Mouse (Mus musculus) ES-Bruce4 (cell line): ENCODE results near the gene Gspt1. TPM values are rescaled to one million over a fixed set of nuclear protein-coding genes. Genes with fewer than 3 reads are reported as not detected.

Experiments
- H3K27ac ChIP-seq: 2 replicates; pipeline ENCODE4 v1.5.1; 2012; ENCODE audit warnings: low read length, inconsistent platforms; ENCODE audit not compliant: insufficient read depth
- H3K27me3 ChIP-seq: 2 replicates; pipeline ENCODE4 v1.6.1; 2012; ENCODE audit warnings: mild to moderate bottlenecking, low read length, inconsistent platforms; ENCODE audit not compliant: control insufficient read depth, poor library complexity, insufficient read depth, severe bottlenecking
- H3K36me3 ChIP-seq: 2 replicates; pipeline ENCODE4 v1.6.1; 2012; ENCODE audit warnings: inconsistent platforms, mild to moderate bottlenecking, low read length, moderate library complexity; ENCODE audit not compliant: control insufficient read depth, poor library complexity, insufficient read depth, severe bottlenecking
- H3K4me1 ChIP-seq: one replicate; pipeline ENCODE4 v1.8.1; 2011; ENCODE audit warnings: low read length; ENCODE audit not compliant: control insufficient read depth, insufficient read depth
- H3K4me3 ChIP-seq: 2 replicates; pipeline ENCODE4 v1.5.1; 2011; ENCODE audit warnings: low read depth, mild to moderate bottlenecking, low read length
- H3K9ac ChIP-seq: 2 replicates; pipeline ENCODE4 v1.6.1; 2012; ENCODE audit warnings: low read depth, mild to moderate bottlenecking, inconsistent platforms; ENCODE audit not compliant: poor library complexity, severe bottlenecking
- H3K9me3 ChIP-seq: replicated peaks from 2 replicates; pipeline ENCODE4 v1.6.1; 2012; ENCODE audit warnings: mild to moderate bottlenecking, low read length, inconsistent platforms; ENCODE audit not compliant: control insufficient read depth, poor library complexity, insufficient read depth, severe bottlenecking
- CTCF ChIP-seq: IDR thresholded peaks from one replicate; pipeline ENCODE4 v1.8.1; 2011; ENCODE audit warnings: low read depth, low read length
- EP300 ChIP-seq: IDR thresholded peaks from 2 replicates; pipeline ENCODE4 v1.6.1; 2011; ENCODE audit warnings: low read depth, low read length; ENCODE audit not compliant: insufficient read depth
- POLR2A ChIP-seq: IDR thresholded peaks from one replicate; pipeline ENCODE4 v1.8.1; 2011; ENCODE audit warnings: low read length; ENCODE audit not compliant: insufficient read depth
- polyA plus RNA-seq: library from polyadenylated mRNA; stranded (reverse); fragments of >200 nt; gene quantifications from 2 replicates; pipeline ENCODE4 v1.2.4, GENCODE M21; 2011; ENCODE audit warnings: low read depth; ENCODE audit not compliant: missing spikeins, insufficient read depth, insufficient read length

Gspt1 gene
- polyA plus RNA-seq, 1 experiment, result 290 TPM

GRCm38 (mm10) chr16:11245767-11246166, 8.4 kb downstream of the Gspt1 start:
- no peaks in the 10 kb centered on the region for H3K4me1 ChIP-seq
- 0 out of 2 replicates have a peak, but pooled peaks cover 5% of the 10 kb centered on the region for H3K36me3 ChIP-seq
- H3K9me3 ChIP-seq, result no peaks in the 10 kb centered on the region
- no peak overlapping the region for H3K27ac ChIP-seq
- TF ChIP-seq POLR2A, result no peak
- no peak for TF ChIP-seq CTCF
- no peak for TF ChIP-seq EP300
- no peaks in the 10 kb centered on the region for H3K27me3 ChIP-seq
- no peak overlapping the region for H3K9ac ChIP-seq
- peak overlapping the region; percentile 3; the same call in 1 of the 2 replicates for H3K4me3 ChIP-seq

- TF ChIP-seq POLR2A (no peak), CTCF (no peak), EP300 (no peak)
- Histone ChIP-seq H3K27me3 (no peaks in the 10 kb centered on the region), H3K9me3 (no peaks in the 10 kb centered on the region)
Observed at GRCm38 (mm10) chr16:11242401-11242800, 11.7 kb downstream of the Gspt1 start.

GRCm38 (mm10) chr16:11217801-11218200, 36.3 kb downstream of the Gspt1 start:
- H3K4me3 ChIP-seq, result no peak overlapping the region
- H3K9me3 ChIP-seq, result no peaks in the 10 kb centered on the region
- no peaks in the 10 kb centered on the region for H3K4me1 ChIP-seq
- TF ChIP-seq CTCF (no peak), EP300 (no peak), POLR2A (no peak)
- no peak overlapping the region for H3K9ac ChIP-seq
- H3K36me3 ChIP-seq, result peaks cover 48% of the 10 kb centered on the region
- no peak overlapping the region for H3K27ac ChIP-seq
- no peaks in the 10 kb centered on the region for H3K27me3 ChIP-seq

More at GRCm38 (mm10) chr16:11242401-11242800, 11.7 kb downstream of the Gspt1 start:
- Histone ChIP-seq H3K36me3 (peaks cover 14% of the 10 kb centered on the region), H3K4me3 (no peak overlapping the region), H3K27ac (no peak overlapping the region), H3K9ac (no peak overlapping the region), H3K4me1 (no peaks in the 10 kb centered on the region)

- peaks cover 45% of the 10 kb centered on the region for H3K36me3 ChIP-seq
- peak overlapping the region; percentile 95 for H3K4me3 ChIP-seq
- H3K27ac ChIP-seq, result no peak overlapping the region
- no peak for TF ChIP-seq POLR2A
- TF ChIP-seq EP300, result no peak
- TF ChIP-seq CTCF, result no peak
- H3K9ac ChIP-seq, result peak overlapping the region; percentile 74
- no peaks in the 10 kb centered on the region for H3K4me1 ChIP-seq
- no peaks in the 10 kb centered on the region for H3K27me3 ChIP-seq
- H3K9me3 ChIP-seq, result no peaks in the 10 kb centered on the region
Observed at GRCm38 (mm10) chr16:11203600-11204390, 50.3 kb downstream of the Gspt1 start.

GRCm38 (mm10) chr16:11202571-11203554, 51.3 kb downstream of the Gspt1 start, which contains the start of gene Rsl1d1:
TSS of gene Rsl1d1 (minus strand) at chr16:11203331.
- Histone ChIP-seq H3K4me1 (no peaks in the 10 kb centered on the region), H3K9ac (peak within 1 kb of the TSS; percentile 74), H3K27me3 (no peaks in the 10 kb centered on the region), H3K36me3 (peaks cover 49% of the 10 kb centered on the region), H3K4me3 (peak within 1 kb of the TSS; percentile 95), H3K27ac (peak within 1 kb of the TSS; percentile 30; the same call in 1 of the 2 replicates), H3K9me3 (no peaks in the 10 kb centered on the region)
- TF ChIP-seq POLR2A, result peak; percentile 88
- no peak for TF ChIP-seq CTCF
- TF ChIP-seq EP300, result 0 out of 2 replicates have a peak, but pooled peaks have one; percentile 25
